Mouse (Mus musculus) kidney, embryonic 14.5 days (tissue): Measurements from ENCODE around the gene Minos1. TPM values are rescaled to one million over a fixed set of nuclear protein-coding genes. Genes with fewer than 3 reads are reported as not detected.

Experiments
- ATAC-seq: fragments of 200-750 bp; cut with Nextera tagmentation; 2 replicates; pipeline ENCODE4 v1.8.0; 2017; ENCODE audit warnings: moderate number of reproducible peaks, mild to moderate bottlenecking, moderate TSS enrichment, moderate library complexity; ENCODE audit not compliant: low FRiP score, low TSS enrichment
- H3K27ac ChIP-seq: fragments of 300-500 bp; sonication (generic); 2 replicates; pipeline ENCODE4 v1.5.1; 2014; ENCODE audit warnings: low read depth, mild to moderate bottlenecking, low read length, moderate library complexity, mixed read lengths
- H3K27me3 ChIP-seq: fragments of 300-500 bp; sonication (generic); 2 replicates; pipeline ENCODE4 v1.6.1; 2014; ENCODE audit warnings: mild to moderate bottlenecking, low read length; ENCODE audit not compliant: control insufficient read depth, insufficient read depth
- H3K36me3 ChIP-seq: fragments of 300-500 bp; sonication (generic); 2 replicates; pipeline ENCODE4 v1.6.1; 2014; ENCODE audit warnings: low read length, mixed read lengths; ENCODE audit not compliant: control insufficient read depth, insufficient read depth
- H3K4me1 ChIP-seq: fragments of 300-500 bp; sonication (generic); 2 replicates; pipeline ENCODE4 v1.6.1; 2014; ENCODE audit warnings: low read length, mixed read lengths; ENCODE audit not compliant: control insufficient read depth, insufficient read depth
- H3K4me2 ChIP-seq: fragments of 300-500 bp; sonication (generic); replicated peaks from 2 replicates; pipeline ENCODE4 v1.6.1; 2014; ENCODE audit warnings: low read depth, mild to moderate bottlenecking, low read length
- H3K4me3 ChIP-seq: fragments of 300-500 bp; sonication (generic); 2 replicates; pipeline ENCODE4 v1.5.1; 2014; ENCODE audit warnings: mild to moderate bottlenecking, low read length
- H3K9ac ChIP-seq: fragments of 300-500 bp; sonication (generic); 2 replicates; pipeline ENCODE4 v1.6.1; 2014; ENCODE audit warnings: low read depth, mild to moderate bottlenecking, low read length, moderate library complexity
- H3K9me3 ChIP-seq: fragments of 300-500 bp; sonication (generic); 2 replicates; pipeline ENCODE4 v1.6.1; 2016; ENCODE audit warnings: low read length; ENCODE audit not compliant: control insufficient read depth
- WGBS: fragments of 180-500 bp; shearing (Covaris S2); extraction: QIAGEN DNeasy Blood & Tissue Kit; methylation state at CpG from one replicate; pipeline ENCODE4 v1.1.7; 2014; 5-methylcytosine and 5-hydroxymethylcytosine counted together
- polyA plus RNA-seq: library from polyadenylated mRNA; unstranded; fragments of >200 nt; fragmentation: Nextera tagmentation; extraction: Ambion mirVana; gene quantifications from 2 replicates; pipeline ENCODE4 v1.2.1, GENCODE M21; 2014

The Minos1 gene
- polyA plus RNA-seq, 1 experiment from 2014 or later: 509 TPM

DNA sequence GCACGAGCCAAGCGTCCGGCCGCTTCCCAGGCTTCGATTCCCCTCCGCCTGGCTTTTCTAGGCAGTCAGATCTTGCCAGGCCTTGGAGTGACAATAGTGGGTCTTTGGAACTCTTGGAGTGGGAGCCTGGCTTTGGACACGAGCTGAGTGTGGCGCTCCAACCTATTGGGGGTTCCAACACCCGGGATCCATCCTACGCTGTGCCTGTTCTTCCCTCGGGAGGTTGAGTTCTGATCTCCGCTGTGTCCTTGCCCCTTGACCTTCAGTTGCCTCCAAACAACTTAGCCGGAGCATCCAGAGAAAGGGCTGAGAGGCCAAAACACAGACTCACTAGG lies 37.8 kb downstream of the Minos1 start:
- Histone ChIP-seq H3K36me3 (no peaks in the 10 kb centered on the region), H3K4me3 (peak overlapping the region; percentile 69), H3K4me1 (peaks cover 22% of the 10 kb centered on the region), H3K9me3 (no peaks in the 10 kb centered on the region; the same call in 1 of the 2 replicates), H3K4me2 (peak overlapping the region; percentile 97), H3K27me3 (0 out of 2 replicates have a peak, but pooled peaks cover 3% of the 10 kb centered on the region), H3K27ac (no peak overlapping the region), H3K9ac (peak overlapping the region; percentile 77; the same call in 1 of the 2 replicates)
- WGBS: 21% methylated on average over 13 of the region's 13 CpGs
- ATAC-seq: peak; percentile 30

DNA sequence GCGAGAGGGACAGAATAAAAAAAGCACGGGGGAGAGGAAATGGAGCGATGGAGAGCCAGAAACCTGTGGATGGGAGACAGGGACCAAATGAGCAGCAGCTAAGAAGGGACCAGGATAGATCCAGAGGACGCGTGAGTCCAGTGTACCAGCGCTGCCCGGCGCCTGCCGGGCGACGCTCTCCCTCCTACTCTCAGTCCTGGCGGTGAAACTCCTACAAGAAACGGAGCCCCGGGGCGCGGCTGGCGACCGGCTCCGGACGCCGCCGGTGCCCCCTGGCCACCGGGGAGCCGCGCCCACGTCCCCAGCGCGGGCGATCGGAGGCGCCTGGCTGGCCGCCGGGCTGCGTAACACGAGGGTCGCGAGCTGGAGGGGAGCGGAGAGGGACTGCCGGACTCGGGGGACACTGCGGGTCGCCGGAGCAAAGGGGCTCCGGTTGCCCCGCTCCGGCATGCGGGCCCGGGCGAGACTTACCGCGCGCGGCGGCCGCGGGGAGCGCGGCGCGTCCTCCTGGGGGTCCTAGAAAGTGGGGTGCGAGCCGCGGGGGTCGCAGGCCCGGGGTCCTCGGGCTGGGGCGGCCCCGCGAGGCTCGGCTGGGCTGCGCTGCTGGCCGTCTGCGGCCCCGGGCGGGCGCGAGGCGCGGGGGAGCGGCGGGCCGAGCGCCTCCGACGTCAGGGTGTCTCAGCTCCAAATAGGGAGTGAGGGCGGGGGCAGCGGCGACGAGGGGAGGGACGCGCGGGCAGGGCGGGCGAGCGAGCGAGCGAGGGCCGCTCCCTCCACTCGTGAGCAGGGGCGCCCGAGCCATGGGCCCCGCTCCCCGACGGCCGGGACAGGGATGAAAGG lies 38.3 kb downstream of the Minos1 start, which contains the start of gene Nbl1:
Gene Nbl1 (minus strand): TSS at position 638 of the 840 bp plus-strand sequence.
- H3K36me3 ChIP-seq: no peaks in the 10 kb centered on the region
- no peaks in the 10 kb centered on the region; the same call in 1 of the 2 replicates for H3K9me3 ChIP-seq
- peak within 1 kb of the TSS; percentile 77 for H3K9ac ChIP-seq
- peaks cover 22% of the 10 kb centered on the region for H3K4me1 ChIP-seq
- H3K27ac ChIP-seq: peak within 1 kb of the TSS; percentile 33; the same call in 1 of the 2 replicates
- under 1% methylated on average over 85 of the region's 105 CpGs for WGBS
- 0 out of 2 replicates have a peak, but pooled peaks cover 3% of the 10 kb centered on the region for H3K27me3 ChIP-seq
- H3K4me3 ChIP-seq: peak within 1 kb of the TSS; percentile 69
- peak; percentile 65 for ATAC-seq
- peak within 1 kb of the TSS; percentile 97 for H3K4me2 ChIP-seq

DNA sequence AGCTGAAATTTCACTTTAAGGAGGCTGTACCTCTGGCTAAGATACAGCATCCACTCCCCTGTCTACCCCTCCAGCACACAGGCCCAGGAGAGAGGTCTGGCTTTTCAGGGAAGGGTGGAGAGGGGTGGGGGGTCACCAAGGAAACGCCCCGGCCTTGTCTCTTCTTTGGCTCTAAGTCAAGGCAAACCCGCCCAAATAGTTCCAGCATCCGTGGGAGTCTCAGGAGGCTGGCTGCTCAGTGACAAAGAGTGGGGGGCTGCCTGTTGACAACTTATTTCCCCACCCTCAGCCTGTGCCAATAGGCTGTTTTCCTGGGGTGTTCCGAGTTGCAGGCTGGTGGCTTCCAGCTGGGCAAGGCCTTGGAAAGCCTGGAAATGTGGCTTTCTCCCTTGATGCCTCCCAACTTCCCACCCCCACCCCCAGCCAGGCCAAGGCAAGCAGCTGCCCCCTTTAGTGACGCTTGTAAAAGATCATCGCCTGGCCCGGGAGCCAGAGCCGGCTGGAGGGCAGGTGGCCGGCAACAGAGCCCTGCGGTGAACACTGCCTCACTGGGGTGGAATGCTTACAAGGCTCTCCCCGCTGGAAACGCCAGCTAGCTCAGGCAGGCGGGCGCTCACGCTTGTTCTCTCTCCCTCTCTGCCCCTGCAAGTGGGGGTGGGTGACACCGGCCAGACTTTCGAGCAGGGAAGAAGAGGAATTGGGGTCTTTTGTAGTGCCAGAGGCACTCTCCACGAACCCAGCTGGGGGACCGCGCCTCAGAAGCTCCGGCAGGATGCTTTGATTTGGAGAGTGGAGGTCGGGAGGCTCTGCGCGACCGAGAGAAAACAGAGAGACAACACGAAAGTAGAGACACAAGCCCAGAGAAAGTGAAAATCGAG lies 39.2 kb downstream of the Minos1 start:
- ATAC-seq: no peak
- Histone ChIP-seq H3K4me1 (peaks cover 22% of the 10 kb centered on the region), H3K27ac (no peak overlapping the region), H3K4me2 (peak overlapping the region; percentile 97), H3K27me3 (0 out of 2 replicates have a peak, but pooled peaks cover 3% of the 10 kb centered on the region), H3K9me3 (no peaks in the 10 kb centered on the region; the same call in 1 of the 2 replicates), H3K36me3 (no peaks in the 10 kb centered on the region), H3K4me3 (peak overlapping the region; percentile 69), H3K9ac (peak overlapping the region; percentile 77; the same call in 1 of the 2 replicates)
- whole genome bisulfite sequencing: 4% methylated on average over 28 of the region's 28 CpGs

DNA sequence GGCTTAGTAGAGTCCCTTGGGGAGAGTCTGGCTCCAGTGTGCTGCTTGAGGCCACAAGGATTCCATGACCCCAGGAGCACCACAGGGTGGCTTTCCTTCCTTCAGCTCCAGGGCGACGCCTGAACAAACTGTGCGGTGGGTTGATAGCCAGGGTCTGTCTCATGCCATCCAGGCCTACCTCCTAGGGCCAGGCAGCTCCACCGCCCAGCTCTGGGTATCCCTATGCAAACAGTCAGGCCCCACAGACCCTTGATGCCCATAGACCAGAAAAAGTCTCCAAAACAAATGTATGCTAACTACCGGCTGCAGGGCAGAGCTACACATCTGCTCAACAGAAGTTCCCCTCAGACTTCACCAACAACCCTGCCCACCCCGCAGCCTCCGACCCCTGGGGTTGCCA lies 39.8 kb downstream of the Minos1 start:
- ATAC-seq: no peak

DNA sequence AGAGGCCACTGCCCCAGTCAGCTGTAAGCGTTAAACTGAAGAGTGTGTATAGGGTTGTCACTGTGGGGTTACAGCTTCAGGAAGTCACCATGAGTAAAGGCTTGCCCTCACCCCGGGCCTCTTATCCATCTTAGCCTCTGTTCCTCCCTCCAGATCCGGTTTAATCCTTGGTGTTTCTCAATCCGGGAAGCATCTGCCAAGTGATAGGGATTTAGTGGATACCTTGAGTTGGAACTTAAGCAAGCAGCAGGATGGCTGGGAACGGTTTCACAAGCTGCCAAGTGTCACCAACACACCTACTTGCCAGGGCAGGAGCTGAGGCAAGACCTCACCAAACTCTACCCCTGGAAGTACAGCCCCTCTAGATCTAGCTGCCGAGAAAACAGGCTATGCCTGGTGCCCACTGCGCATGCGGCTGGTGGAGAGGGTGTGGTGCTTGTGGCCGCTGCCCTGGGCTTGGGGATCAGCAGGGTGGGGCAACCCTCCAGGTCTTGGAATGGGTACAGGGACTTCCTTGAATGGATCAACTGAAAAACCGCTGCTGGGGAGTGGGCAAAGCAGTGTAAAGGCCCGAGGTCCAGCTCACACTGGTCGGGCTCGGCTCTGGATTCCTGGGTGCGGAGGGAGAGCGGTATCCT lies 40.5 kb downstream of the Minos1 start:
- Histone ChIP-seq H3K27me3 (0 out of 2 replicates have a peak, but pooled peaks cover 3% of the 10 kb centered on the region), H3K27ac (no peak overlapping the region), H3K36me3 (no peaks in the 10 kb centered on the region), H3K4me3 (no peak overlapping the region), H3K9ac (no peak overlapping the region), H3K4me2 (no peak overlapping the region), H3K4me1 (peaks cover 17% of the 10 kb centered on the region), H3K9me3 (no peaks in the 10 kb centered on the region; the same call in 1 of the 2 replicates)
- WGBS: 66% methylated on average over 15 of the region's 15 CpGs
- no peak for ATAC-seq

More for the DNA sequence above, 39.8 kb downstream of the Minos1 start:
- Histone ChIP-seq H3K4me2 (peak overlapping the region; percentile 97; the same call in 1 of the 2 replicates), H3K27ac (no peak overlapping the region), H3K4me1 (peaks cover 22% of the 10 kb centered on the region), H3K9me3 (no peaks in the 10 kb centered on the region; the same call in 1 of the 2 replicates), H3K27me3 (0 out of 2 replicates have a peak, but pooled peaks cover 3% of the 10 kb centered on the region), H3K9ac (peak overlapping the region; percentile 77; the same call in 1 of the 2 replicates), H3K4me3 (peak overlapping the region; percentile 69; the same call in 1 of the 2 replicates), H3K36me3 (no peaks in the 10 kb centered on the region)
- 46% methylated on average over 7 of the region's 7 CpGs for WGBS

DNA sequence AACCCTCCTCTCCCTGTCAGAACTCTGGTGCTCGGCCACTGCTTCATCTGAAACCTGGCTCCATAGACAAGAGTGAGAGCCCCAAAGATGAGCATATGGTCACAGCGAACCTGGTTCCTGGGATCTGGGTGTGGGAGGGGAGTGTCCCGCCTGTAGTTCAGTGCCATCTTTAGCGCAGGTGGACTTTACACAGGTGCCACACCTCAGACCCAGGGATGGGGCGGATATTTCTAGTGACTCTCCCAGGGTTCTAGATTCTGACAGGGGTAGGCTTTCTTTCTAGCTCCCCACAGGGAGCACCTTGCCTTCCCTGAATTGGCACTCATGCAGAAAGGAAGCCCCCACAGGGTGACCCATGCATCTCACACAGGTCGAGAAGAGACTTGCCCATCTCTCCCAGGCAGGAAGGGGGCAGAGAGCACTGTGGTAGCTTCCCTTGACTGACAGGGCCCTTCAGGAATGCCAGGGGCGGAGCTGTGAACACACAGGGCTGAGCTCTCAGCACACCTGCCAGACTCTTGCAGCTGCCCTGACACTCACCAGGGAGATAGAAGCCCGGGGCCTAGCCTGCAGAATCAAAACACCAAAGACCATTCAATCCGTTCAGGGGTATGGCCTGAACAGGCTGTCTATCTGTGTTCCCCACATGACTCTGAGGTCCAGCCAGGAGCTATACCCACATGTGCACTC lies 41.8 kb downstream of the Minos1 start:
- no peak overlapping the region for H3K27ac ChIP-seq
- peaks cover 16% of the 10 kb centered on the region for H3K4me1 ChIP-seq
- H3K9ac ChIP-seq: no peak overlapping the region
- no peak overlapping the region for H3K4me3 ChIP-seq
- 0 out of 2 replicates have a peak, but pooled peaks cover 3% of the 10 kb centered on the region for H3K27me3 ChIP-seq
- ATAC-seq: no peak
- WGBS: 63% methylated on average over 9 of the region's 9 CpGs
- no peak overlapping the region for H3K4me2 ChIP-seq
- H3K9me3 ChIP-seq: no peaks in the 10 kb centered on the region
- H3K36me3 ChIP-seq: no peaks in the 10 kb centered on the region

DNA sequence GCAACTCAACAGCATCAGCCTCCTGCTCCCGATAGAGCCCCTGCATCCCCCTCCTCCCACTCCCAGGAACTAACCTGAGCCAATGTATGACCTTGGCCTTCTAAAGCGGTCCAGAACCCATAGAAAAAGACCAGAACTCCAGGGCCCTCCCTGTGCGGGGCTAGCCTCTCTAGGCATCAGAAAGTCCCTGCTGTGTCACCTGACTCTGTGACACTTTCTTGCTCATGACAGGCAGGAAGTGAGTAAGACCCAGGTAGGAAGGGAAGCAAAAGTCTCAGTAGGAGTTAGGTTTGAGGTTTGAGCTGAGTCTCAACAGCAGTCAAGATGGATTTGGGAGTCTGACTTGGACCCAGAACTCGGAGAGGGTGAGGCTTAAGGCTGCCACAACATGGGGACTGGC lies 43.9 kb downstream of the Minos1 start:
- 71% methylated on average over 4 of the region's 4 CpGs for WGBS
- no peak overlapping the region for H3K27ac ChIP-seq
- H3K9ac ChIP-seq: no peak overlapping the region
- H3K4me1 ChIP-seq: peaks cover 27% of the 10 kb centered on the region
- H3K36me3 ChIP-seq: no peaks in the 10 kb centered on the region
- H3K4me3 ChIP-seq: no peak overlapping the region
- H3K4me2 ChIP-seq: no peak overlapping the region
- H3K9me3 ChIP-seq: no peaks in the 10 kb centered on the region
- ATAC-seq: no peak
- 0 out of 2 replicates have a peak, but pooled peaks cover 3% of the 10 kb centered on the region for H3K27me3 ChIP-seq

DNA sequence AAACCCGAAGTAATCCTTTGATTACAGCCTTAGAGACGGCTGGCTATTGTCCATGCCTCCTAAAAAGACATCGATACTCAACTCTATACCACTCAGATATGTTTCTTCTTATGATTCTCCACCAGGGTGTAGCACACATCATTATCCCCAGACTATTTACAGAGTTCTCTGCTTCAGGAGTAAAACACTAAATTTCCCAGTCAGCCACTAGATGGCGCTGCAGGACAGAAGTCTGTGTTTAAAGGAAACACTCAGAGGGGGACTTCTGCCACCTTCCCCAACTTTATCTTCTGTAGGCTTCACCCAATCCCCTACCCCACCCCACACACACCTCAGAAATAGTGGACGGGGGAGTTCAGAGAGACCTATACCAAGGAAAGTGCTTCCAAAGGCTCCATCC lies 44.9 kb downstream of the Minos1 start:
- peaks cover 18% of the 10 kb centered on the region for H3K4me1 ChIP-seq
- H3K9me3 ChIP-seq: no peaks in the 10 kb centered on the region
- H3K4me2 ChIP-seq: no peak overlapping the region
- WGBS: 20% methylated on average over 5 of the region's 5 CpGs
- H3K27me3 ChIP-seq: 0 out of 2 replicates have a peak, but pooled peaks cover 3% of the 10 kb centered on the region
- ATAC-seq: peak; percentile 30; the same call in 1 of the 2 replicates
- H3K9ac ChIP-seq: no peak overlapping the region
- H3K36me3 ChIP-seq: no peaks in the 10 kb centered on the region
- H3K4me3 ChIP-seq: no peak overlapping the region
- H3K27ac ChIP-seq: no peak overlapping the region
